Mouse (Mus musculus) midbrain, postnatal 0 days (tissue): ENCODE measurements around the gene Ptpn1. TPM values are rescaled to one million over a fixed set of nuclear protein-coding genes. Genes with fewer than 3 reads are reported as not detected.

Source experiments
- ATAC-seq: fragments of 200-750 bp; cut with Nextera tagmentation; 2 replicates; pipeline ENCODE4 v1.8.0; 2017; ENCODE audit warnings: moderate number of reproducible peaks, mild to moderate bottlenecking, moderate TSS enrichment, moderate library complexity; ENCODE audit not compliant: low FRiP score
- DNase-seq: peaks from one replicate; pipeline ENCODE4 v3.0.0-alpha.2; 2015; ENCODE audit warnings: low spot score
- H3K27ac ChIP-seq: fragments of 300-500 bp; sonication (generic); 2 replicates; pipeline ENCODE4 v1.5.1; 2014; ENCODE audit warnings: low read depth, mild to moderate bottlenecking, low read length, mixed read lengths
- H3K27me3 ChIP-seq: fragments of 300-500 bp; sonication (generic); 2 replicates; pipeline ENCODE4 v1.6.1; 2014; ENCODE audit warnings: low read length, control low read depth, mixed read lengths; ENCODE audit not compliant: insufficient read depth
- H3K36me3 ChIP-seq: fragments of 300-500 bp; sonication (generic); 2 replicates; pipeline ENCODE4 v1.6.1; 2014; ENCODE audit warnings: low read length, control low read depth, mixed read lengths; ENCODE audit not compliant: insufficient read depth
- H3K4me1 ChIP-seq: fragments of 300-500 bp; sonication (generic); 2 replicates; pipeline ENCODE4 v1.6.1; 2014; ENCODE audit warnings: mild to moderate bottlenecking, control low read depth, antibody characterized with exemption, low read length, mixed read lengths; ENCODE audit not compliant: insufficient read depth
- H3K4me2 ChIP-seq: fragments of 300-500 bp; sonication (generic); 2 replicates; pipeline ENCODE4 v1.6.1; 2014; ENCODE audit warnings: low read depth, mild to moderate bottlenecking, low read length, mixed read lengths; ENCODE audit not compliant: poor library complexity, severe bottlenecking
- H3K4me3 ChIP-seq: fragments of 300-500 bp; sonication (generic); 2 replicates; pipeline ENCODE4 v1.5.1; 2014; ENCODE audit warnings: low read depth, mild to moderate bottlenecking, low read length, moderate library complexity
- H3K9ac ChIP-seq: fragments of 300-500 bp; sonication (generic); replicated peaks from 2 replicates; pipeline ENCODE4 v1.6.1; 2014; ENCODE audit warnings: mild to moderate bottlenecking, low read length, moderate library complexity, mixed read lengths; ENCODE audit not compliant: poor library complexity, severe bottlenecking
- H3K9me3 ChIP-seq: fragments of 300-500 bp; sonication (generic); 2 replicates; pipeline ENCODE4 v1.6.1; 2016; ENCODE audit warnings: low read length, control low read depth
- CTCF ChIP-seq: IDR thresholded peaks from 2 replicates; pipeline ENCODE4 v1.5.1; 2016; ENCODE audit warnings: antibody characterized with exemption, mild to moderate bottlenecking
- WGBS: fragments of 180-500 bp; shearing (Covaris S2); extraction: QIAGEN DNeasy Blood & Tissue Kit; methylation state at CpG from one replicate; pipeline ENCODE4 v1.1.7; 2014; 5-methylcytosine and 5-hydroxymethylcytosine counted together
- polyA plus RNA-seq: library from polyadenylated mRNA; unstranded; fragments of >200 nt; fragmentation: Nextera tagmentation; extraction: Ambion mirVana; gene quantifications from 2 replicates; pipeline ENCODE4 v1.2.1, GENCODE M21; 2015
- total RNA-seq: library from RNA; depleted of rRNA; stranded (reverse); fragments of >200 nt; gene quantifications from 2 replicates; pipeline ENCODE4 v1.2.3, GENCODE M21; 2014

The Ptpn1 gene
- total and polyA plus RNA-seq, 2 experiments from 2014 or later: 42.7 to 59.1 TPM

DNA sequence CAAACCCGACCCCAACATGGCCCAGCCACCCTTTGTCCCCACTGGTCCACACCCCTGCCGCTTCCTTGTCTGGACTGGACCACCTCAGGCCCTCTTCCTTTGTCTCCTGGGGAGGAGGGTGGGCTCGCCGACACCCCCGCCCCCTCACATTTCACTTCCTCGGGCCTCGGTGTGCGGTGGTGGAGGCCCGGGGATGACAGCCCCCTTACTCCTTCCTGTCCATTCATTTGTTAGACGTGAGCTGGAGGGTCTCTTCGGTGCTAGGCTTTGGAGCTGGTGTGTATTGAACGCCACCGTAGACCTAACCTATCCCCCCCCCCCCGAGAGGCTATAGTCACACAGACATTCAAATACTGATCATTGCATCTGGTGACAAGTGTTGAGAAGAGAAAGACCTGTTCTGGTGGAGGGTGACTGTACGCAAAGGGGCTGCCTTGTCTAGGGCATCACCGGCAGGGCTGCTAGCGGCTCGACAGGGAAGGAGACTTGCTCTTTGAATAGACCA, 922 bp downstream of the Ptpn1 start:
- Histone ChIP-seq H3K36me3 (no peaks in the 10 kb centered on the region; the same call in 1 of the 2 replicates), H3K4me1 (peaks cover 11% of the 10 kb centered on the region; the same call in 1 of the 2 replicates), H3K27ac (peak overlapping the region; percentile 72), H3K9ac (peak overlapping the region; percentile 93), H3K27me3 (no peaks in the 10 kb centered on the region), H3K4me3 (peak overlapping the region; percentile 58), H3K4me2 (peak overlapping the region; percentile 72), H3K9me3 (no peaks in the 10 kb centered on the region)
- DNase-seq: no peak
- 1% methylated on average over 18 of the region's 18 CpGs for WGBS
- peak; percentile 61 for ATAC-seq
- TF ChIP-seq CTCF: no peak

DNA sequence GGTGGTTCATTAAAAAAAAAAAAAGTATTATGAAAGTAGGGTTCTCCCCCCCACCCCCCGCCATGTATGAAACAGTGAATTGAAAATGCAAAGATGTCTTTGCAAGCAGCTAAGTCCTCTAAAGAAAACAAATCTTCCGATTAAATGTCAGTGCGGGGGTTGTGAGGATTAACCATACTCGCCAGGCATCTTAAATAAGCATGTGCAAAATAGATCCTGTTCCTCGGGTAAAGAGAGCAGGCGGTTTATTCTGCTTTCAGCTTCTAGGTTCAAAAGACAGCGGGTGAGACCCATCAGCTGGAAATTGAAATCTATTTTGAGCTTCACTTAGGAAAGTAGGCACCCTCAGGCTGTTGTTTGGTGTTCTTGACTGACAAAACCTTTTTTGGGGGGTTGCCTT, 1.5 kb downstream of the Ptpn1 start:
- Histone ChIP-seq H3K27ac (peak overlapping the region; percentile 4; the same call in 1 of the 2 replicates), H3K9ac (peak overlapping the region; percentile 93), H3K4me1 (peaks cover 11% of the 10 kb centered on the region; the same call in 1 of the 2 replicates), H3K9me3 (no peaks in the 10 kb centered on the region), H3K36me3 (no peaks in the 10 kb centered on the region; the same call in 1 of the 2 replicates), H3K27me3 (no peaks in the 10 kb centered on the region), H3K4me2 (peak overlapping the region; percentile 72), H3K4me3 (peak overlapping the region; percentile 58)
- ATAC-seq: no peak
- WGBS: 7% methylated on average over 7 of the region's 7 CpGs
- no peak for DNase-seq
- no peak for TF ChIP-seq CTCF

DNA sequence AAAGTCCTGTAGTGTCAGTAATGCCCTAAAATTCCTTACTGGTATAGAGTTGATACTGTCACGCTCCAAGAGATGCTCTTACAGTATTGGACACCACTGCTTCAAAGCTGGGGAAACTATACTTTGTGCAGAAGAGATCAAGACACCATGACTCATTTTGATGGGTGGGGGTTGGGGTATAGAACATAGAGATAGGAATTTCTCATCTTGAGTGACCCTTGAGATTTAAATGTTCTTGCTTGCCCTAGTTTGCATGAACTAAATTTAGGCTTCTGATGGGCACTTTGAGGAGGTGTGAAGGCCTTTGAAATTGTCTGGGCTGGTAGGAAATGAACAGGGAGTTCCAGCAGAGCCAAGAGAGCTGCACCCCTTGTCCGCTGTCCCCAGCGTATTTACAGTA, 4.1 kb downstream of the Ptpn1 start:
- peaks cover 11% of the 10 kb centered on the region; the same call in 1 of the 2 replicates for H3K4me1 ChIP-seq
- no peak overlapping the region for H3K4me3 ChIP-seq
- no peaks in the 10 kb centered on the region for H3K9me3 ChIP-seq
- WGBS: 81% methylated on average over 3 of the region's 3 CpGs
- no peak overlapping the region for H3K9ac ChIP-seq
- no peak for TF ChIP-seq CTCF
- ATAC-seq: no peak
- no peaks in the 10 kb centered on the region for H3K27me3 ChIP-seq
- no peak overlapping the region for H3K4me2 ChIP-seq
- H3K27ac ChIP-seq: no peak overlapping the region
- DNase-seq: no peak
- no peaks in the 10 kb centered on the region; the same call in 1 of the 2 replicates for H3K36me3 ChIP-seq

DNA sequence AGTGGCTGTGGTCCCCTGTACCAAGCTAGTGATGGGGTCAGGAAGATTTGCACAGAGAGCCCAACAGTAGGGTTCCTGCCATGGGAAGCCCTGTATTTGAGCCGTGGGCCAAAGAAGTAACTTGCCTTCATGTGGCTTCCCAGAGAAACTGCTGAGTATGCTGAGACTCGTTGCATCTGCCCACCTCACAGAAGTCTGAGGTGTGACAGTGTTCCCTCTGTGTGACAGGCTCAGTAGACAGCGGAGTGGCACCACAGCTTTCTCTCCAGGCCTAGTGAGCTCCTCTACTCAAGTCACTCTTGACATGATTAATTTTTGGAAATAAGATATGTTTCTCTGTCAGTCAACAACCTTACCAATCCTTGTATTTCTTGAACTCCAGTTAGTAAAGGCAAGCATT, 6.9 kb downstream of the Ptpn1 start:
- ATAC-seq (no peak), DNase-seq (no peak)
- peaks cover 29% of the 10 kb centered on the region; the same call in 1 of the 2 replicates for H3K4me1 ChIP-seq
- H3K27ac ChIP-seq: no peak overlapping the region
- no peak for TF ChIP-seq CTCF
- 75% methylated on average over 3 of the region's 3 CpGs for WGBS
- no peak overlapping the region for H3K9ac ChIP-seq
- no peak overlapping the region for H3K4me3 ChIP-seq
- no peak overlapping the region for H3K4me2 ChIP-seq
- no peaks in the 10 kb centered on the region for H3K9me3 ChIP-seq
- no peaks in the 10 kb centered on the region for H3K27me3 ChIP-seq
- H3K36me3 ChIP-seq: no peaks in the 10 kb centered on the region; the same call in none of the 2 replicates

DNA sequence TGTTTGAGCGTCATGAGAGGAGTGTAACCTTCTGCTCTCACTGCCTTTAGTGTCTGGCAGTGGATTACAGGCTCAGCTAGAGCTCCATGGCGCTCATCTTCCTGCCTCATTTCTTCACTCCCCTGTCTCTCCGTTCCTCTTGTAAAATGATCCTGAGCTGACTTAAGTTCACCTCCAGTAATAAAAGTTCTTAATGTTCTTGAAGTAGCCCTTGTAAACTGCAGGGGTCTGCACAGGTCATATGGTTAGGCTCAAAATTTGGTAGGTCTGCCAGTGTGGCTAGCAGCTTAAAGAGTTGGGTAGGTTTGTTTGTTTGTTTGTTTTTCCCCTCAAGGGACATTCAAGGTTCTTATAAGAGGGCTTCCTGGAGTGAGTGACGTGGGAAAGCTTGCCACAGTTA, 7.3 kb downstream of the Ptpn1 start:
- Histone ChIP-seq H3K9me3 (no peaks in the 10 kb centered on the region), H3K9ac (no peak overlapping the region), H3K4me2 (no peak overlapping the region), H3K27ac (no peak overlapping the region), H3K4me3 (no peak overlapping the region), H3K4me1 (peaks cover 25% of the 10 kb centered on the region; the same call in 1 of the 2 replicates), H3K36me3 (no peaks in the 10 kb centered on the region; the same call in none of the 2 replicates), H3K27me3 (no peaks in the 10 kb centered on the region)
- TF ChIP-seq CTCF: no peak
- ATAC-seq (no peak), DNase-seq (no peak)
- 67% methylated on average over 4 of the region's 4 CpGs for WGBS

DNA sequence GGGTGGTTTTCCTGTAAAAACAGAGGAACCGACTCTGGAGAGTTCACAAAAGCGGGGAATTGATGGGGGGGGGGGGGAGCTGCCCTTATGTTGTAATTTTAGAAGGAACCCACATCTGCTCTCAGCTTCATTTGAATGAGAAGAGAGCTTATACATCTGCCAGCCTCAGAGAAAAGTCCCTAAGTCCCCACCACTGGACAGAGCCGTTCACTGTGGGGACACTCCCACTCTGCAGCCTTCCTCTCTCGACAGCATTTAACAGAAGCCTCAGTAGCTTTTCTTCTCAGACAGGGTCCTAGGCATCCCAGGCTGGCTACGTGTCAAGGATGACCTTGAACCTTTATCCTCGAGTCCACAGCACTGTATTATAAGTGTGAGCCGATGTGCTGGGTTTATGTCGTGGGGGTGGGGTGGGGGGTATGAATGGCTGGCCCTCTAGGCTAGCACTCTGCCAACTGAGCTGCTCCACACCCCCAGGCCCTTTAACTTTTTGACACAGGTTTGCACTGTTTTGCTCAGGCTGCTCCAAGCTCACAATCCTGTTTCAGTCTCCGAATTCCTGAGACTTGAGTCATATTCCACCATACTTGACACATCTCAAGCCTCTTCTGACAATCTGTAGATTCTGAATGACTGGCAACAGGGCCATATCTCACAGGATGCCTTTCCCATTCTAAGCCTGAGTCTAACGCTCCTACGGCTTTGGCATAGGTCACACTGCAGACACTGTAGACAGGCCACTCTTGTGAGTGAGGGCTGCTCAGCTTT, 8.0 kb downstream of the Ptpn1 start:
- Histone ChIP-seq H3K9me3 (no peaks in the 10 kb centered on the region), H3K9ac (no peak overlapping the region), H3K27ac (no peak overlapping the region), H3K36me3 (no peaks in the 10 kb centered on the region; the same call in none of the 2 replicates), H3K27me3 (no peaks in the 10 kb centered on the region), H3K4me3 (no peak overlapping the region), H3K4me1 (peaks cover 24% of the 10 kb centered on the region; the same call in 1 of the 2 replicates), H3K4me2 (no peak overlapping the region)
- TF ChIP-seq CTCF: no peak
- 55% methylated on average over 11 of the region's 11 CpGs for WGBS
- ATAC-seq (no peak), DNase-seq (no peak)
